Mouse (Mus musculus) heart, postnatal 0 days (tissue): Measurements from ENCODE around the gene Mpzl2. TPM values are rescaled to one million over a fixed set of nuclear protein-coding genes. Genes with fewer than 3 reads are reported as not detected.
"Not testable (repeated sequence)": the region's sequence is repeated elsewhere in the genome, so short reads cannot be mapped to it uniquely, and the experiment has no call there.

Experiments used
- ATAC-seq: fragments of 200-750 bp; cut with Nextera tagmentation; 2 replicates; pipeline ENCODE4 v1.8.0; 2017; ENCODE audit warnings: low read depth, moderate number of reproducible peaks, moderate library complexity; ENCODE audit not compliant: insufficient read depth
- DNase-seq: peaks from one replicate; pipeline ENCODE4 v3.0.0-alpha.2; 2016; ENCODE audit warnings: low spot score
- H3K27ac ChIP-seq: fragments of 300-500 bp; sonication (generic); 2 replicates; pipeline ENCODE4 v1.5.1; 2014; ENCODE audit warnings: low read depth, mild to moderate bottlenecking
- H3K27me3 ChIP-seq: fragments of 300-500 bp; sonication (generic); 2 replicates; pipeline ENCODE4 v1.6.1; 2014; ENCODE audit warnings: low read length, mixed read lengths; ENCODE audit not compliant: control insufficient read depth, insufficient read depth
- H3K36me3 ChIP-seq: fragments of 300-500 bp; sonication (generic); replicated peaks from 2 replicates; pipeline ENCODE4 v1.6.1; 2014; ENCODE audit warnings: low read length, mixed read lengths; ENCODE audit not compliant: control insufficient read depth, insufficient read depth
- H3K4me1 ChIP-seq: fragments of 300-500 bp; sonication (generic); 2 replicates; pipeline ENCODE4 v1.6.1; 2014; ENCODE audit warnings: antibody characterized with exemption; ENCODE audit not compliant: control insufficient read depth, insufficient read depth
- H3K4me2 ChIP-seq: fragments of 300-500 bp; sonication (generic); 2 replicates; pipeline ENCODE4 v1.6.1; 2014; ENCODE audit warnings: low read depth, mild to moderate bottlenecking, low read length, moderate library complexity
- H3K4me3 ChIP-seq: fragments of 300-500 bp; sonication (generic); 2 replicates; pipeline ENCODE4 v1.5.1; 2014; ENCODE audit warnings: low read depth, low read length
- H3K9ac ChIP-seq: fragments of 300-500 bp; sonication (generic); replicated peaks from 2 replicates; pipeline ENCODE4 v1.6.1; 2014; ENCODE audit warnings: low read depth, low read length, mixed read lengths
- H3K9me3 ChIP-seq: fragments of 300-500 bp; sonication (generic); replicated peaks from 2 replicates; pipeline ENCODE4 v1.6.1; 2016; ENCODE audit warnings: low read length; ENCODE audit not compliant: control insufficient read depth
- CTCF ChIP-seq: IDR thresholded peaks from 2 replicates; pipeline ENCODE4 v1.5.1; 2016; ENCODE audit warnings: antibody characterized with exemption, control low read depth, low read depth
- EP300 ChIP-seq: IDR thresholded peaks from 2 replicates; pipeline ENCODE4 v1.6.1; 2016; ENCODE audit warnings: antibody characterized with exemption, low read depth
- WGBS: fragments of 180-500 bp; shearing (Covaris S2); extraction: QIAGEN DNeasy Blood & Tissue Kit; methylation state at CpG from one replicate; pipeline ENCODE4 v1.1.7; 2014; 5-methylcytosine and 5-hydroxymethylcytosine counted together
- polyA plus RNA-seq: library from polyadenylated mRNA; unstranded; fragments of >200 nt; fragmentation: Nextera tagmentation; extraction: Ambion mirVana; gene quantifications from 2 replicates; pipeline ENCODE4 v1.2.1, GENCODE M21; 2015
- total RNA-seq: library from RNA; depleted of rRNA; stranded (reverse); fragments of >200 nt; gene quantifications from 2 replicates; pipeline ENCODE4 v1.2.3, GENCODE M21; 2014; ENCODE audit warnings: low replicate concordance

Mpzl2 gene
- total and polyA plus RNA-seq, 2 experiments from 2014 or later = 0.15 to 0.42 TPM

- Histone ChIP-seq H3K27ac (no peak overlapping the region), H3K9ac (no peak overlapping the region), H3K4me3 (no peak overlapping the region), H3K27me3 (peaks cover 24% of the 10 kb centered on the region), H3K36me3 (no peaks in the 10 kb centered on the region), H3K4me1 (no peaks in the 10 kb centered on the region), H3K4me2 (no peak overlapping the region), H3K9me3 (no peaks in the 10 kb centered on the region)
- no peak for DNase-seq
- TF ChIP-seq CTCF = no peak
- TF ChIP-seq EP300 = no peak
- no peak for ATAC-seq
- WGBS = 48% methylated on average over 2 of the region's 2 CpGs
Measured at GRCm38 (mm10) chr9:45032261-45032660, 7.3 kb upstream of the Mpzl2 start.

- Histone ChIP-seq H3K4me1 (no peaks in the 10 kb centered on the region), H3K36me3 (no peaks in the 10 kb centered on the region), H3K4me2 (no peak overlapping the region), H3K9ac (no peak overlapping the region), H3K27me3 (peaks cover 15% of the 10 kb centered on the region; the same call in 1 of the 2 replicates), H3K9me3 (no peaks in the 10 kb centered on the region), H3K27ac (no peak overlapping the region), H3K4me3 (no peak overlapping the region)
- 72% methylated on average over 3 of the region's 3 CpGs for WGBS
- no peak for TF ChIP-seq EP300
- TF ChIP-seq CTCF = no peak
- no peak for ATAC-seq
- DNase-seq = no peak
Measured at GRCm38 (mm10) chr9:45034526-45034925, 5.1 kb upstream of the Mpzl2 start.

- not testable (repeated sequence) for H3K36me3 ChIP-seq, H3K9me3 ChIP-seq, H3K4me2 ChIP-seq, H3K4me1 ChIP-seq, H3K9ac ChIP-seq, H3K4me3 ChIP-seq, ATAC-seq, DNase-seq, H3K27ac ChIP-seq
- peaks cover 39% of the 10 kb centered on the region for H3K27me3 ChIP-seq
- 45% methylated on average over 1 of the region's 1 CpGs for WGBS
Measured at GRCm38 (mm10) chr9:45037803-45038202, 1.8 kb upstream of the Mpzl2 start.

- DNase-seq (no peak), ATAC-seq (no peak)
- Histone ChIP-seq H3K4me3 (peak overlapping the region; percentile 7; the same call in 1 of the 2 replicates), H3K4me2 (peak overlapping the region; percentile 2; the same call in 1 of the 2 replicates), H3K4me1 (0 out of 2 replicates have a peak, but pooled peaks cover 4% of the 10 kb centered on the region), H3K9me3 (no peaks in the 10 kb centered on the region), H3K27ac (no peak overlapping the region), H3K27me3 (peaks cover 58% of the 10 kb centered on the region), H3K36me3 (no peaks in the 10 kb centered on the region), H3K9ac (no peak overlapping the region)
- 11% methylated on average over 14 of the region's 14 CpGs for WGBS
- TF ChIP-seq EP300 (no peak), CTCF (no peak)
Measured at GRCm38 (mm10) chr9:45040066-45040845, 657 bp downstream of the Mpzl2 start.

- H3K9ac ChIP-seq = no peak overlapping the region
- ATAC-seq (no peak), DNase-seq (no peak)
- H3K4me1 ChIP-seq = 0 out of 2 replicates have a peak, but pooled peaks cover 4% of the 10 kb centered on the region
- peaks cover 58% of the 10 kb centered on the region for H3K27me3 ChIP-seq
- H3K4me2 ChIP-seq = peak overlapping the region; percentile 21; the same call in 1 of the 2 replicates
- no peaks in the 10 kb centered on the region for H3K36me3 ChIP-seq
- H3K27ac ChIP-seq = no peak overlapping the region
- peak overlapping the region; percentile 7; the same call in 1 of the 2 replicates for H3K4me3 ChIP-seq
- H3K9me3 ChIP-seq = no peaks in the 10 kb centered on the region
- no peak for TF ChIP-seq CTCF
- TF ChIP-seq EP300 = no peak
- 31% methylated on average over 17 of the region's 17 CpGs for WGBS
Measured at GRCm38 (mm10) chr9:45041131-45041838, 1.7 kb downstream of the Mpzl2 start.
